In the genomic region with DNA sequence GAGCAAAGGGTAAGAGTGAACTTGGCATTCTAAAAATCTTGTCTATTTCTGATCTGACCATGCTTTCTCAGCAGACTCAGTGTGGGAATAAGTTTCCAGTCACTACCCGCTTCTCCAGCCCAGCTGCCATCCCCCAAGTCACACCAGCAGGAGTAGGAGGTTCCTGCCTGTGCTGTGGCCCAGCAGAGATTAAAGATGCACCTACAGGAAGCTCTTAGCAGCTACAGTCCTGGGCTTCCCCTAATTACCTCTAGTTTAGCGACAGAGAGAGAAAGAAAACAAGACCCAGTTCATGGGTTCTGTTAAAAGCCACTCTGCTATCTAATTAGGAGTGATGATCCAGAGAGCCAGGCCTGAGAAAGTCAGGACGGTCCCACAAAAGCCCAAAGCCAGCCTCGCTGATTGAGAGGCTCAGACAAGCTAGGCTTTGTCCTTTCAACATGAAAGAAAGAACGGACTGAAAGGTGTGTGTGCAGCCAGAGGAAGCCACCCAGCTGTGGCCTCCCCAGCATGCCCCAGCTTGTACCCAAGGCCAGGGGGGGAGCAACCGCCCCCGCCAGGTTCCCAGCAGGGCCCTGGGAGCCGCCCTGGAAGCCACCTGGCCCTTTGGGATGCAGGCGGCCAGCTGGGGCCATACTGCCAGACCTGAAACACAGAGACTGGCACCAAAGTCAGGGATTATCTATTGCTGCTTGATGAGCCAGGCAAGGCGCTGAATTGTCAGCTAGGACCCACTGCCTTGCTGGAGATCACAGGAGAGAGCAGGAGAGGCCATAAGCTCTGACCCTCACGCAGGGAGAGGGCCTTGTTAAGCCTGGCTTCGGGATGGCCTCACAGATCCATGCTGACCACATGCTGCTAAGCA, we compare ENCODE assay signal across 11 mouse cellular contexts. TPM values are rescaled to one million over a fixed set of nuclear protein-coding genes. Genes with fewer than 3 reads are reported as not detected.
DNase-seq lines count a peak whose midpoint lies in the region; ATAC-seq and TF ChIP-seq lines count a peak whose summit lies in the region.
"Had no signal": no experiment of that assay in that cellular context is flagged by ENCODE, and none has a peak within 500 bp of the region (broad histone marks: within the 10 kb centered on the region; RNA-seq: fewer than 3 reads in every experiment).

No protein-coding gene starts in this region.

- no peak for TF ChIP-seq CTCF in stomach, postnatal 0 days (IDR thresholded peaks at IDR 0.05; ENCODE audit: low read depth)

- peak overlapping the region; percentile 100 for H3K4me2 ChIP-seq in limb, embryonic 11.5 days (ENCODE audit: low read depth, severe bottlenecking)
- H3K4me2 ChIP-seq in stomach, postnatal 0 days (replicated peaks; ENCODE audit: low read depth) = peak overlapping the region; percentile 92

- H3K27me3 ChIP-seq in limb, embryonic 11.5 days (ENCODE audit: control insufficient read depth, insufficient read depth, low read length) = 0 out of 2 replicates have a peak, but pooled peaks cover 4% of the 10 kb centered on the region
- no peaks in the 10 kb centered on the region for H3K27me3 ChIP-seq in stomach, postnatal 0 days (ENCODE audit: control insufficient read depth, insufficient read depth, low read length)

- H3K36me3 ChIP-seq in limb, embryonic 11.5 days (ENCODE audit: control insufficient read depth, insufficient read depth, low read length) = no peaks in the 10 kb centered on the region
- H3K36me3 ChIP-seq in stomach, postnatal 0 days (ENCODE audit: control insufficient read depth, insufficient read depth, low read length) = no peaks in the 10 kb centered on the region

- no peak for TF ChIP-seq EP300 in stomach, postnatal 0 days (optimal IDR thresholded peaks at IDR 0.05)

- peak overlapping the region; percentile 72 for H3K27ac ChIP-seq in limb, embryonic 11.5 days (replicated peaks; ENCODE audit: low read depth, low read length)
- H3K27ac ChIP-seq in stomach, postnatal 0 days (replicated peaks) = peak overlapping the region; percentile 49
- H3K27ac ChIP-seq: gastrocnemius, adult 2 months; liver, embryonic 14.5 days had no signal

- peak; percentile 39 for DNase-seq in embryo, embryonic 10.5 days (ENCODE audit: low spot score)
- no peak for DNase-seq in embryo, embryonic 9.5 days (ENCODE audit: extremely low spot score)
- peak; percentile 47 to 53 for DNase-seq in urinary bladder, adult 18-20 months (ENCODE audit: low spot score in 2 of 2)
- DNase-seq in urinary bladder, postnatal 25 days (ENCODE audit: low spot score) = no peak
- peak; percentile 50 for DNase-seq in limb, embryonic 11.5 days (ENCODE audit: low spot score)
- no peak for DNase-seq in stomach, postnatal 0 days (ENCODE audit: low spot score)
- DNase-seq in ovary, postnatal 14 days (ENCODE audit: low spot score) = no peak
- no peak for DNase-seq in thymus, postnatal 10 days (ENCODE audit: low spot score in 2 of 2)
- DNase-seq: gastrocnemius, adult 2 months; right cerebral cortex, postnatal 4 days had no signal

- ATAC-seq in limb, embryonic 11.5 days (ENCODE audit: insufficient number of reproducible peaks, low FRiP score, low TSS enrichment, low read depth) = no peak
- ATAC-seq in stomach, postnatal 0 days (ENCODE audit: low FRiP score, low TSS enrichment) = no peak

- H3K9ac ChIP-seq in limb, embryonic 11.5 days (ENCODE audit: low read length) = peak overlapping the region; percentile 53
- 0 out of 2 replicates have a peak overlapping the region, but pooled peaks have one; percentile 8 for H3K9ac ChIP-seq in stomach, postnatal 0 days (ENCODE audit: low read length)
- H3K9ac ChIP-seq: liver, embryonic 14.5 days had no signal

- H3K4me1 ChIP-seq in limb, embryonic 11.5 days (ENCODE audit: control insufficient read depth, insufficient read depth, low read length) = peaks cover 54% of the 10 kb centered on the region
- H3K4me1 ChIP-seq in stomach, postnatal 0 days (replicated peaks; ENCODE audit: control insufficient read depth, insufficient read depth) = peaks cover 10% of the 10 kb centered on the region

- no peaks in the 10 kb centered on the region for H3K9me3 ChIP-seq in limb, embryonic 11.5 days (ENCODE audit: control insufficient read depth, low read length)
- no peaks in the 10 kb centered on the region for H3K9me3 ChIP-seq in stomach, postnatal 0 days (ENCODE audit: control insufficient read depth, low read length)

- 4% methylated on average over 12 of the region's 12 CpGs for WGBS in limb, embryonic 11.5 days
- WGBS in stomach, postnatal 0 days = 55% methylated on average over 12 of the region's 12 CpGs

- peak overlapping the region; percentile 69 for H3K4me3 ChIP-seq in limb, embryonic 11.5 days (ENCODE audit: low read depth, low read length)
- H3K4me3 ChIP-seq in stomach, postnatal 0 days (ENCODE audit: low read depth, low read length) = 0 out of 2 replicates have a peak overlapping the region, but pooled peaks have one; percentile 56

RNA-seq across cellular contexts. Expression of a gene that starts 2.6 kb away (rescaled TPM):
- 38.1 and 40.9 TPM in 2 replicates for polyA plus RNA-seq in limb, embryonic 11.5 days (2014; fragmentation: Nextera tagmentation; extraction: Ambion mirVana)
- polyA plus RNA-seq in stomach, postnatal 0 days (2015; fragmentation: Nextera tagmentation; extraction: Ambion mirVana) = 8.2 and 8.9 TPM in 2 replicates

RNA-seq across cellular contexts. Expression of a gene that starts 39.9 kb away (rescaled TPM):
- 0.95 and 1.7 TPM in 2 replicates for polyA plus RNA-seq in limb, embryonic 11.5 days (2014; fragmentation: Nextera tagmentation; extraction: Ambion mirVana)
- 0.02 TPM in 2 replicates for polyA plus RNA-seq in stomach, postnatal 0 days (2015; fragmentation: Nextera tagmentation; extraction: Ambion mirVana)

Comparison
In these comparisons a context has a peak if more than half of its experiments do, and no peak if none do; other contexts are left out.
1. DNase-seq: peak in embryo, embryonic 10.5 days (single experiment), urinary bladder, adult 18-20 months (2 of 2) and limb, embryonic 11.5 days (single experiment); none in embryo, embryonic 9.5 days (single experiment), urinary bladder, postnatal 25 days (single experiment), stomach, postnatal 0 days (single experiment), ovary, postnatal 14 days (single experiment) and thymus, postnatal 10 days (0 of 2).